Mouse (Mus musculus): ENCODE results near the gene Ifitm6. TPM values are rescaled to one million over a fixed set of nuclear protein-coding genes. Genes with fewer than 3 reads are reported as not detected.

Ifitm6 gene
- total and polyA plus RNA-seq, 3 experiments = not detected

DNA sequence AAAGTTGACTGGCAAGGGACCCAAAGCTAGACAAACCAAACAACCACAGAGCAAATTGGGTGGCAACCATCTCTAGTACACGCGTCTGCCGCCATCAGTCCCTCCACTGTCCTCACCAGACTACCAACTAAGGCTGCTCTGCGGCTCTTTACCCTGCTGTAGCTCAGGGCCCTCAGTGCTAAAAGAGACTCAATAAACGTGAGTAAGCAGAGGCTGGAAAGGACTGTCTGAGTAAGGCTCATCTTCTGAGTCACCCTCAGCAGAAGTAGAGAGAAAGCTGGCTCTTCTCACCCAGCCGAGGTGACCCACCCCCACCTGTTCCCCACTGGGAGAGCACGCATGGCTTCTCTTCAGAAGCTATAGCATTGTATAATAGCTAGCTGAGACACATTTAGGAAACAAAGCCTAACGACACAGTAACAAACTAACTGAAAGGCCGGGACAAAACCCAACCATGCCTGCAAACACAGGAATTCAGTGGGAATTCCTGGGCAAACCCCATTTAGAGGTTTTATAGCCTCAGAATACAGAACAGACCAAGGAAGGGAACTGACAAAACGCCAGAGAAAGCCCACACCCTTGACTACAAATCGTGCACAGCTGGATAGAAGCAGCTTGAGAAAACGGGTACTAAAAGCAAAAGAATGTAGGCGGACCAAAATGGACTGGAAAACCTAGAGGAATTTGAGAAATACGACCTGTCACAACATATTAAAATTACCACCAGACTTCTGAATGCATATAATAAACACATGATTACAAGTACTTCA lies 44.1 kb downstream of the Ifitm6 start (continued):
- no peak for TF ChIP-seq POLR2AphosphoS2 (IDR thresholded peaks at IDR 0.05; ENCODE audit: low read depth, low read length)
- peak; percentile 68 for TF ChIP-seq CHD2 (IDR thresholded peaks at IDR 0.05; ENCODE audit: low read length)
- no peak for TF ChIP-seq CTCF (conservative IDR thresholded peaks at IDR 0.05 in 1 of 2, IDR thresholded peaks at IDR 0.05 in 1 of 2; ENCODE audit: low read depth in 2 of 2, low read length in 2 of 2)
- no peak for TF ChIP-seq ZMIZ1 (IDR thresholded peaks at IDR 0.05; ENCODE audit: low read depth, low read length)
- TF ChIP-seq JUN (IDR thresholded peaks at IDR 0.05; ENCODE audit: insufficient read depth, low read depth, low read length) = no peak
- peak; percentile 73 for TF ChIP-seq ETS1 (conservative IDR thresholded peaks at IDR 0.05; ENCODE audit: low read depth, low read length)
- no peak for TF ChIP-seq CHD1 (IDR thresholded peaks at IDR 0.05; ENCODE audit: low read depth, low read length)
- TF ChIP-seq TBP (conservative IDR thresholded peaks at IDR 0.05; ENCODE audit: low read depth, low read length) = 0 out of 2 replicates have a peak, but pooled peaks have one; percentile 33
- no peak for TF ChIP-seq ZNF384 (IDR thresholded peaks at IDR 0.05; ENCODE audit: low read depth, low read length)
- peak; percentile 62; the same call in 1 of the 2 replicates for TF ChIP-seq TCF12 (IDR thresholded peaks at IDR 0.05; ENCODE audit: low read depth, low read length)
- peak; percentile 57; the same call in 1 of the 2 replicates for TF ChIP-seq MEF2A (IDR thresholded peaks at IDR 0.05; ENCODE audit: borderline replicate concordance, low read depth, low read length)
- TF ChIP-seq RCOR1 (conservative IDR thresholded peaks at IDR 0.05; ENCODE audit: low read depth, low read length) = 0 out of 2 replicates have a peak, but pooled peaks have one; percentile 26

DNA sequence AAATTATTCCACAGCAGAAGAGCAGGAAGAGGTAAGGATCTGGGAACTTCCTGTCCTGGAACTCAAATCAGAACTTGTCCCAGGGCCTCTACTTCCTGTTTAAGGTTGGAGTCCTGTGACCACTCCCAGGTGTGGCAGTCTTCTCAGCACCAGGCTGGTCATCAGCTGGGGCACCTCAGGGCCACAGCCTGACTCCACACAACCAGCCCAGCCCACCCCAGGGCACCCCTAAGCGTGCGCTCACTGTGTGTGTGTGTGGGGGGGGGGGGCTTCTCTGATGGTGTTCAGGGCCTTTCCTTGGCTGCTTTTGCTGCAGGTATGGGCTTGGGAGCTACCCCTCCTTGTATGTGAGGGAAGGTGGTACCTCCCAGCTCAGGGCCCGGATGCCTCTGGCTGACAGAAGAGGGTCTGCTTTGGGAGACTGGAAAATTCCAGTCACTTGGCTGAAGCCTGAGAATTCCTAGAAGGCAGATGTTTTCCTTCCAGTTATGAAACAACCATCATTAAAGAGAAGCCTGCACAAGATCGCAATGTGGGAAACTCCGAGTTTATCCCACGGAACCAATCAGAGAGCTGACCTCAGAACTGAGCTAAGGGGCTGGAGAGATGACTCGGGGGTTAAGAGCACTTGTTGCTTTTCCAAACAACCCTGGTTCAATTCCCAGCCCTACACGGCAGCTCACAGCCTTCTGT lies 46.1 kb downstream of the Ifitm6 start:
- no peaks in the 10 kb centered on the region for H3K79me2 ChIP-seq (replicated peaks; ENCODE audit: control insufficient read depth, extremely low read depth, insufficient read depth, poor library complexity, severe bottlenecking)
- H3K27ac ChIP-seq (ENCODE audit: insufficient read depth, low read depth) = no peak overlapping the region
- dilution Hi-C loops (cut with MboI; ENCODE audit: extremely low pct_ligation_motif_present, extremely low pct_unique_long_range_greater_than_20kb, low sequenced_read_pairs) (no loop called here), in situ Hi-C loops (cut with MboI; ENCODE audit: low pct_ligation_motif_present, low pct_unique_long_range_greater_than_20kb, low sequenced_read_pairs) (no loop called here)
- H3K36me3 ChIP-seq (replicated peaks in 1 of 2; ENCODE audit: control insufficient read depth in 1 of 2, insufficient read depth in 1 of 2, low read length in 1 of 2) = no peaks in the 10 kb centered on the region
- peak; percentile 31 for DNase-seq (ENCODE audit: extremely low read depth)
- H3K4me1 ChIP-seq (ENCODE audit: control insufficient read depth in 1 of 2, insufficient read depth in 2 of 2) = peaks cover 18 to 70% of the 10 kb centered on the region in 2 experiments
- no peaks in the 10 kb centered on the region for H3K9me3 ChIP-seq (replicated peaks; ENCODE audit: low read length)
- H3K4me3 ChIP-seq (replicated peaks in 1 of 3; ENCODE audit: low read depth in 2 of 3, low read length in 2 of 3, poor library complexity in 1 of 3) = no peak overlapping the region
- TF ChIP-seq POLR2AphosphoS2 (IDR thresholded peaks at IDR 0.05; ENCODE audit: low read depth, low read length) (no peak), CHD2 (IDR thresholded peaks at IDR 0.05; ENCODE audit: low read length) (no peak), E2F4 (IDR thresholded peaks at IDR 0.05; ENCODE audit: insufficient replicate concordance, low read depth, low read length) (no peak), ZMIZ1 (IDR thresholded peaks at IDR 0.05; ENCODE audit: low read depth, low read length) (no peak), POLR2A (IDR thresholded peaks at IDR 0.05; ENCODE audit: low read depth, low read length) (peak; percentile 13; the same call in 1 of the 2 replicates), HCFC1 (IDR thresholded peaks at IDR 0.05; ENCODE audit: low read depth, low read length) (peak; percentile 57), ZNF384 (IDR thresholded peaks at IDR 0.05; ENCODE audit: low read depth, low read length) (no peak), MAX (IDR thresholded peaks at IDR 0.05; ENCODE audit: low read length) (no peak), ELF1 (IDR thresholded peaks at IDR 0.05; ENCODE audit: low read depth, low read length) (peak; percentile 73), EP300 (IDR thresholded peaks at IDR 0.05; ENCODE audit: low read length) (peak; percentile 30; the same call in 1 of the 2 replicates), TBP (conservative IDR thresholded peaks at IDR 0.05; ENCODE audit: low read depth, low read length) (no peak), KAT2A (IDR thresholded peaks at IDR 0.05; ENCODE audit: insufficient replicate concordance, low read length) (no peak), NELFE (IDR thresholded peaks at IDR 0.05; ENCODE audit: low read depth, low read length) (no peak), RCOR1 (conservative IDR thresholded peaks at IDR 0.05; ENCODE audit: low read depth, low read length) (no peak), USF1 (IDR thresholded peaks at IDR 0.05; ENCODE audit: low read depth, low read length) (no peak), SMC3 (IDR thresholded peaks at IDR 0.05; ENCODE audit: low read depth, low read length) (no peak), IRF4 (IDR thresholded peaks at IDR 0.05; ENCODE audit: low read depth, low read length) (peak; percentile 30; the same call in 1 of the 2 replicates), CTCF (conservative IDR thresholded peaks at IDR 0.05 in 1 of 2, IDR thresholded peaks at IDR 0.05 in 1 of 2; ENCODE audit: low read depth in 2 of 2, low read length in 2 of 2) (no peak), RAD21 (IDR thresholded peaks at IDR 0.05; ENCODE audit: low read depth, low read length) (no peak), JUN (IDR thresholded peaks at IDR 0.05; ENCODE audit: insufficient read depth, low read depth, low read length) (no peak)
- no peak overlapping the region for H3K4me2 ChIP-seq (ENCODE audit: insufficient read depth, low read depth, poor library complexity, severe bottlenecking)
- no peaks in the 10 kb centered on the region for H3K27me3 ChIP-seq (replicated peaks)
- no peak overlapping the region for H3K9ac ChIP-seq (ENCODE audit: insufficient read depth, low read depth)
